Mouse (Mus musculus): ENCODE results near the gene Btbd16.
A peak's percentile ranks its signal among the peaks of the same experiment; 100 is the strongest.

The Btbd16 gene

GRCm38 (mm10) chr7:130819624-130820023 lies 45.8 kb downstream of the Btbd16 start:
- DNase-seq (ENCODE audit: low read depth, low spot score) = no peak
- Histone ChIP-seq H3K27me3 (ENCODE audit: control insufficient read depth, insufficient read depth, low read length, poor library complexity, severe bottlenecking) (no peaks in the 10 kb centered on the region), H3K36me3 (ENCODE audit: control insufficient read depth, insufficient read depth, low read length, poor library complexity, severe bottlenecking) (no peaks in the 10 kb centered on the region)

GRCm38 (mm10) chr7:130823992-130824391 lies 50.1 kb downstream of the Btbd16 start:
- Histone ChIP-seq H3K36me3 (ENCODE audit: control insufficient read depth, insufficient read depth, low read length, poor library complexity, severe bottlenecking) (no peaks in the 10 kb centered on the region), H3K27me3 (ENCODE audit: control insufficient read depth, insufficient read depth, low read length, poor library complexity, severe bottlenecking) (no peaks in the 10 kb centered on the region)
- DNase-seq (ENCODE audit: low read depth, low spot score) = no peak

- Histone ChIP-seq H3K27me3 (ENCODE audit: control insufficient read depth, insufficient read depth, low read length, poor library complexity, severe bottlenecking) (no peaks in the 10 kb centered on the region), H3K36me3 (ENCODE audit: control insufficient read depth, insufficient read depth, low read length, poor library complexity, severe bottlenecking) (no peaks in the 10 kb centered on the region)
- DNase-seq (ENCODE audit: low read depth, low spot score) = no peak
Measured at GRCm38 (mm10) chr7:130826343-130826742, 52.5 kb downstream of the Btbd16 start.

- no peaks in the 10 kb centered on the region for H3K27me3 ChIP-seq (ENCODE audit: control insufficient read depth, insufficient read depth, low read length, poor library complexity, severe bottlenecking)
- H3K36me3 ChIP-seq (ENCODE audit: control insufficient read depth, insufficient read depth, low read length, poor library complexity, severe bottlenecking) = no peaks in the 10 kb centered on the region
- peak; percentile 35 for DNase-seq (ENCODE audit: low read depth, low spot score)
Measured at GRCm38 (mm10) chr7:130827431-130827830, 53.6 kb downstream of the Btbd16 start.

GRCm38 (mm10) chr7:130827844-130828403 lies 54.1 kb downstream of the Btbd16 start:
- Histone ChIP-seq H3K27me3 (ENCODE audit: control insufficient read depth, insufficient read depth, low read length, poor library complexity, severe bottlenecking) (no peaks in the 10 kb centered on the region), H3K36me3 (ENCODE audit: control insufficient read depth, insufficient read depth, low read length, poor library complexity, severe bottlenecking) (no peaks in the 10 kb centered on the region)
- DNase-seq (ENCODE audit: low read depth, low spot score) = peak; percentile 41

- no peaks in the 10 kb centered on the region for H3K36me3 ChIP-seq (ENCODE audit: control insufficient read depth, insufficient read depth, low read length, poor library complexity, severe bottlenecking)
- H3K27me3 ChIP-seq (ENCODE audit: control insufficient read depth, insufficient read depth, low read length, poor library complexity, severe bottlenecking) = no peaks in the 10 kb centered on the region
- peak; percentile 63 for DNase-seq (ENCODE audit: low read depth, low spot score)
Measured at GRCm38 (mm10) chr7:130828475-130828874, 54.6 kb downstream of the Btbd16 start.

GRCm38 (mm10) chr7:130831586-130831985 lies 57.7 kb downstream of the Btbd16 start:
- H3K36me3 ChIP-seq (ENCODE audit: control insufficient read depth, insufficient read depth, low read length, poor library complexity, severe bottlenecking) = no peaks in the 10 kb centered on the region
- no peaks in the 10 kb centered on the region for H3K27me3 ChIP-seq (ENCODE audit: control insufficient read depth, insufficient read depth, low read length, poor library complexity, severe bottlenecking)
- DNase-seq (ENCODE audit: low read depth, low spot score) = no peak

- DNase-seq (ENCODE audit: low read depth, low spot score) = peak; percentile 93
- H3K27me3 ChIP-seq (ENCODE audit: control insufficient read depth, insufficient read depth, low read length, poor library complexity, severe bottlenecking) = no peaks in the 10 kb centered on the region
- H3K36me3 ChIP-seq (ENCODE audit: control insufficient read depth, insufficient read depth, low read length, poor library complexity, severe bottlenecking) = no peaks in the 10 kb centered on the region
Measured at GRCm38 (mm10) chr7:130834299-130834698, 60.4 kb downstream of the Btbd16 start.

- no peak for DNase-seq (ENCODE audit: low read depth, low spot score)
- Histone ChIP-seq H3K36me3 (ENCODE audit: control insufficient read depth, insufficient read depth, low read length, poor library complexity, severe bottlenecking) (no peaks in the 10 kb centered on the region), H3K27me3 (ENCODE audit: control insufficient read depth, insufficient read depth, low read length, poor library complexity, severe bottlenecking) (no peaks in the 10 kb centered on the region)
Measured at GRCm38 (mm10) chr7:130834958-130835861, 61.3 kb downstream of the Btbd16 start.

- no peaks in the 10 kb centered on the region for H3K27me3 ChIP-seq (ENCODE audit: control insufficient read depth, insufficient read depth, low read length, poor library complexity, severe bottlenecking)
- DNase-seq (ENCODE audit: low read depth, low spot score) = no peak
- H3K36me3 ChIP-seq (ENCODE audit: control insufficient read depth, insufficient read depth, low read length, poor library complexity, severe bottlenecking) = no peaks in the 10 kb centered on the region
Measured at GRCm38 (mm10) chr7:130836066-130836465, 62.2 kb downstream of the Btbd16 start.

- H3K27me3 ChIP-seq (ENCODE audit: control insufficient read depth, insufficient read depth, low read length, poor library complexity, severe bottlenecking) = no peaks in the 10 kb centered on the region
- H3K36me3 ChIP-seq (ENCODE audit: control insufficient read depth, insufficient read depth, low read length, poor library complexity, severe bottlenecking) = no peaks in the 10 kb centered on the region
- no peak for DNase-seq (ENCODE audit: low read depth, low spot score)
Measured at GRCm38 (mm10) chr7:130837941-130838657, 64.2 kb downstream of the Btbd16 start.

GRCm38 (mm10) chr7:130838658-130839025 lies 64.8 kb downstream of the Btbd16 start:
- H3K36me3 ChIP-seq (ENCODE audit: control insufficient read depth, insufficient read depth, low read length, poor library complexity, severe bottlenecking) = no peaks in the 10 kb centered on the region
- H3K27me3 ChIP-seq (ENCODE audit: control insufficient read depth, insufficient read depth, low read length, poor library complexity, severe bottlenecking) = no peaks in the 10 kb centered on the region

GRCm38 (mm10) chr7:130839380-130840100 lies 65.7 kb downstream of the Btbd16 start:
- H3K27me3 ChIP-seq (ENCODE audit: control insufficient read depth, insufficient read depth, low read length, poor library complexity, severe bottlenecking) = no peaks in the 10 kb centered on the region
- DNase-seq (ENCODE audit: low read depth, low spot score) = no peak
- H3K36me3 ChIP-seq (ENCODE audit: control insufficient read depth, insufficient read depth, low read length, poor library complexity, severe bottlenecking) = no peaks in the 10 kb centered on the region

More at GRCm38 (mm10) chr7:130838658-130839025, 64.8 kb downstream of the Btbd16 start:
- no peak for DNase-seq (ENCODE audit: low read depth, low spot score)

GRCm38 (mm10) chr7:130847164-130847718 lies 73.4 kb downstream of the Btbd16 start:
- no peaks in the 10 kb centered on the region for H3K36me3 ChIP-seq (ENCODE audit: control insufficient read depth, insufficient read depth, low read length, poor library complexity, severe bottlenecking)
- DNase-seq (ENCODE audit: low read depth, low spot score) = peak; percentile 45
- no peaks in the 10 kb centered on the region for H3K27me3 ChIP-seq (ENCODE audit: control insufficient read depth, insufficient read depth, low read length, poor library complexity, severe bottlenecking)
